Mouse (Mus musculus) stomach, embryonic 15.5 days (tissue): Measurements from ENCODE around the gene Nt5c2. TPM values are rescaled to one million over a fixed set of nuclear protein-coding genes. Genes with fewer than 3 reads are reported as not detected.

Experiments
- ATAC-seq: fragments of 200-750 bp; cut with Nextera tagmentation; 2 replicates; pipeline ENCODE4 v1.8.0; 2017; ENCODE audit warnings: low read depth, moderate number of reproducible peaks, moderate TSS enrichment; ENCODE audit not compliant: insufficient read depth, low FRiP score
- H3K27ac ChIP-seq: fragments of 300-500 bp; sonication (generic); 2 replicates; pipeline ENCODE4 v1.5.1; 2015; ENCODE audit warnings: mild to moderate bottlenecking, inconsistent platforms
- H3K27me3 ChIP-seq: fragments of 300-500 bp; sonication (generic); replicated peaks from 2 replicates; pipeline ENCODE4 v1.6.1; 2015; ENCODE audit warnings: inconsistent platforms
- H3K36me3 ChIP-seq: fragments of 300-500 bp; sonication (generic); 2 replicates; pipeline ENCODE4 v1.6.1; 2015; ENCODE audit warnings: inconsistent platforms
- H3K4me1 ChIP-seq: fragments of 300-500 bp; sonication (generic); 2 replicates; pipeline ENCODE4 v1.6.1; 2015; ENCODE audit warnings: inconsistent platforms
- H3K4me2 ChIP-seq: fragments of 300-500 bp; sonication (generic); 2 replicates; pipeline ENCODE4 v1.6.1; 2015; ENCODE audit warnings: mild to moderate bottlenecking, inconsistent platforms
- H3K4me3 ChIP-seq: fragments of 300-500 bp; sonication (generic); replicated peaks from 2 replicates; pipeline ENCODE4 v1.5.1; 2015; ENCODE audit warnings: inconsistent platforms
- H3K9ac ChIP-seq: fragments of 300-500 bp; sonication (generic); 2 replicates; pipeline ENCODE4 v1.6.1; 2015; ENCODE audit warnings: inconsistent platforms
- H3K9me3 ChIP-seq: fragments of 300-500 bp; sonication (generic); 2 replicates; pipeline ENCODE4 v1.6.1; 2016; ENCODE audit warnings: inconsistent platforms
- WGBS: fragments of 180-500 bp; shearing (Covaris S2); methylation state at CpG from one replicate; pipeline ENCODE4 v1.1.7; 2015; 5-methylcytosine and 5-hydroxymethylcytosine counted together
- polyA plus RNA-seq: library from polyadenylated mRNA; unstranded; fragments of >200 nt; fragmentation: Nextera tagmentation; extraction: Ambion mirVana; gene quantifications from 2 replicates; pipeline ENCODE4 v1.2.1, GENCODE M21; 2015

Nt5c2 gene
- polyA plus RNA-seq, 1 experiment from 2014 or later, result 69.4 TPM

DNA sequence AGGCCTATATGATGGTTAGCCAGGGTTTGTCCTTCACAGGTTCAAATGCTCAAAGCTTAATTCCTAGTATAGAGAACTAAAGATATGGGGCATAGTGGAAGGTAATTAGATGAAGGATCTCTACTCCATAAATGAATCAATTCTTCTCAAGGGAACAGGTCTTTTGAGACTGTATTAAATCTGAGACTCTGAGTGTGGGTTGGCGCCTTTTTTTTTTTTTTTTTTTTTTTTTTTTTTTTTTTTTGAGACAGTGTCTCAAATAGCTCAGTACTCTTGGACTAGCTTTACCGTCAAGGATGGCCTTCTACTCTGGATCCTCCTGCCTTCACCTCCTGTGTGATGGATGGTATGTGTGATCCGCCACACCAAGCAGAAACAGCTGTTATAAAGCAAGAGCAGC is 21.6 kb upstream of the Nt5c2 start:
- no peak for ATAC-seq
- Histone ChIP-seq H3K36me3 (peaks cover 12% of the 10 kb centered on the region; the same call in 1 of the 2 replicates), H3K4me1 (no peaks in the 10 kb centered on the region), H3K9ac (no peak overlapping the region), H3K4me3 (no peak overlapping the region), H3K4me2 (no peak overlapping the region), H3K27me3 (no peaks in the 10 kb centered on the region), H3K9me3 (no peaks in the 10 kb centered on the region), H3K27ac (no peak overlapping the region)
- 82% methylated on average over 3 of the region's 3 CpGs for WGBS

GRCm38 (mm10) chr19:47034916-47035315 is 20.0 kb upstream of the Nt5c2 start:
- Histone ChIP-seq H3K36me3 (peaks cover 10% of the 10 kb centered on the region; the same call in 1 of the 2 replicates), H3K4me3 (no peak overlapping the region), H3K4me1 (no peaks in the 10 kb centered on the region), H3K27me3 (no peaks in the 10 kb centered on the region), H3K9ac (no peak overlapping the region), H3K4me2 (no peak overlapping the region), H3K27ac (no peak overlapping the region), H3K9me3 (no peaks in the 10 kb centered on the region)
- 78% methylated on average over 4 of the region's 4 CpGs for WGBS
- ATAC-seq, result no peak

- Histone ChIP-seq H3K36me3 (0 out of 2 replicates have a peak, but pooled peaks cover 7% of the 10 kb centered on the region), H3K27ac (no peak overlapping the region), H3K4me3 (no peak overlapping the region), H3K4me2 (no peak overlapping the region), H3K4me1 (no peaks in the 10 kb centered on the region), H3K27me3 (no peaks in the 10 kb centered on the region), H3K9ac (no peak overlapping the region), H3K9me3 (no peaks in the 10 kb centered on the region)
- ATAC-seq, result no peak
- WGBS, result 84% methylated on average over 6 of the region's 6 CpGs
Measured at GRCm38 (mm10) chr19:47031770-47032169, 16.8 kb upstream of the Nt5c2 start.

DNA sequence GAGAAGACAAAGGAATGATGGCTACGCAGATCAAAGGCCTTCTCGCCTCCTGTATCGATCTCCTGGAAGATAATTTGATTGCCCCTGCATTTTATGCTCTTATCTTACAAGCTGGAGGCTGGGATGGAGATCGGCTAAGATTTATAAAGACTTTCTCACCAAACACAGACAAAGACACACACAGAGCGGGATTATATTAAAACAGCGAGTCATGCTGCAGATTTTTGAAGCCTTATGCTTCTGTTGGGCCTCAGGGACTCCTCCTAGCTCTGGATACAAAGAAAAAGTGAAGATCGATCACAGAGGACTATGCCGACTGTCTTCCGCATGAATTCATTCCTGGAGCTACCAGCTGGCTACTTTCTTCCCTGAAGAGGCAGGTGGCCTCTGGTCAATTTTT is 14.8 kb upstream of the Nt5c2 start:
- Histone ChIP-seq H3K9me3 (no peaks in the 10 kb centered on the region), H3K4me3 (no peak overlapping the region), H3K36me3 (0 out of 2 replicates have a peak, but pooled peaks cover 7% of the 10 kb centered on the region), H3K4me2 (no peak overlapping the region), H3K27ac (no peak overlapping the region), H3K27me3 (no peaks in the 10 kb centered on the region), H3K9ac (no peak overlapping the region), H3K4me1 (no peaks in the 10 kb centered on the region)
- 79% methylated on average over 9 of the region's 9 CpGs for WGBS
- ATAC-seq, result no peak

DNA sequence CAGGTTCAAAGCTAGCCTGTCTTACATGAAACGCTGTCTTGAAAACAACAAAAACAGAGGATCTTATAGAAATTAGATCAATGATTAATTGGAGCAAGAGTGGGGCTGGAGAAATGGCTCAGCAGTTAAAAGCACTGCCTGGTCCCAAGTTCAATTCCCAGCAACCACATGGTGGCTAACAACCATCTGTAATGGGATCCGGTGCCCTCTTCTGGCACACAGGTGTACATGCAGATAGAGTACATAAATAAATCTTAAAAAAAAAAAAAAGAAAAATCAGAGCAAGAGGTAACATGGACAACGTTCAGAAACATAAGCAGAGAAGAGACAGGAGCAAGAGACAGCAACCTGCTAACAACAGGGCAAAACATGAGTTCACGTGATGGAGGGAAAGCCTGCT is 11.6 kb upstream of the Nt5c2 start:
- ATAC-seq, result no peak
- H3K36me3 ChIP-seq, result no peaks in the 10 kb centered on the region
- H3K27me3 ChIP-seq, result no peaks in the 10 kb centered on the region
- H3K9ac ChIP-seq, result no peak overlapping the region
- no peak overlapping the region for H3K4me3 ChIP-seq
- no peak overlapping the region for H3K27ac ChIP-seq
- WGBS, result 82% methylated on average over 4 of the region's 4 CpGs
- no peak overlapping the region for H3K4me2 ChIP-seq
- no peaks in the 10 kb centered on the region for H3K9me3 ChIP-seq
- H3K4me1 ChIP-seq, result no peaks in the 10 kb centered on the region

GRCm38 (mm10) chr19:47024954-47025353 is 10.0 kb upstream of the Nt5c2 start:
- 52% methylated on average over 10 of the region's 10 CpGs for WGBS
- Histone ChIP-seq H3K9me3 (no peaks in the 10 kb centered on the region), H3K27ac (no peak overlapping the region), H3K9ac (no peak overlapping the region), H3K4me1 (no peaks in the 10 kb centered on the region), H3K27me3 (no peaks in the 10 kb centered on the region), H3K4me2 (no peak overlapping the region), H3K36me3 (no peaks in the 10 kb centered on the region), H3K4me3 (no peak overlapping the region)
- ATAC-seq, result no peak

DNA sequence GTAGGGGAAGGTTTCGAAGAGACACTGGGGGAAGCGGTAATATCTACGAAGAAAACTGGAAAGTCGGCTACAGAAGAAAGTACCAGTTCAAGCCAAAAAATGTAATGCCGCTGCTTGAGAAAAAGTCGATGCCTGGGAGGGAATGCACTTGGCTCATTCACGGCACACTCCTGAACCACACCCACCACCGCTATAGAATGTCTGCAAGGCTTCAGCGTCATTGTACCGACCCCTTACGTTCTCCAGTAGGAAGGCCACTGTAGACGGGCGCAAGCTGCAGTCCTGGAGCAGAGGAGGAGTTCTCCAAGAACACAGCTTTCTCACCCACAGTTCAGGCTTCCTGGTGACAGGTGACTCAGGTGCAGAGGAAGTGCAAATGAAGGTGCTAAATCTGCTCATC is 8.6 kb upstream of the Nt5c2 start:
- H3K9ac ChIP-seq, result no peak overlapping the region
- no peak for ATAC-seq
- no peak overlapping the region for H3K4me2 ChIP-seq
- no peaks in the 10 kb centered on the region for H3K36me3 ChIP-seq
- peaks cover 4% of the 10 kb centered on the region; the same call in 1 of the 2 replicates for H3K27me3 ChIP-seq
- H3K27ac ChIP-seq, result no peak overlapping the region
- H3K4me3 ChIP-seq, result no peak overlapping the region
- 78% methylated on average over 13 of the region's 13 CpGs for WGBS
- H3K9me3 ChIP-seq, result no peaks in the 10 kb centered on the region
- H3K4me1 ChIP-seq, result no peaks in the 10 kb centered on the region

GRCm38 (mm10) chr19:47022709-47023108 is 7.8 kb upstream of the Nt5c2 start:
- Histone ChIP-seq H3K4me2 (no peak overlapping the region), H3K4me3 (no peak overlapping the region), H3K9me3 (no peaks in the 10 kb centered on the region), H3K36me3 (no peaks in the 10 kb centered on the region), H3K9ac (no peak overlapping the region), H3K27me3 (peaks cover 12% of the 10 kb centered on the region), H3K27ac (no peak overlapping the region), H3K4me1 (no peaks in the 10 kb centered on the region)
- ATAC-seq, result no peak
- 82% methylated on average over 4 of the region's 4 CpGs for WGBS

DNA sequence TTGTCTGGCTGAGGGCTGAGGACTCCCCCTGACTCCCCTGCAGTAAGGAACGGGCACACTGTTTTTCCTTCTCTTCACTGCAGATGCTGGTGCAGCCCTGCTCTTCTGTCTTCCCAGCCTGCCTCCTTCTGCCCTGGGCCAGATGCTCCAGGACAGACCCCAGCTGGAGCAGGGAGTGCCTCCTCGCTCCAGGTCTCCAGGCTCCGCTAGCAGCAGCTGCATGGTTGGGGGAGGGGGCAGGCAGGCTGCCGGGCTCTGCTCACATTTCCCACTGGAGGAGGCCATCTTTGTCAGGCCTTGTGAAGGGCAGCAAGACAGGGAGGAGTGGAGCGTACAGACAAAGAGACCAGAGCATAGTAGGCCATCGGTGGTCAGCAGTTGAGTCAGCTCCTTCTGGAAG is 4.4 kb upstream of the Nt5c2 start:
- Histone ChIP-seq H3K27me3 (peaks cover 36% of the 10 kb centered on the region), H3K4me3 (no peak overlapping the region), H3K9me3 (no peaks in the 10 kb centered on the region), H3K4me1 (peaks cover 15% of the 10 kb centered on the region), H3K36me3 (no peaks in the 10 kb centered on the region), H3K4me2 (no peak overlapping the region), H3K27ac (no peak overlapping the region), H3K9ac (no peak overlapping the region)
- 24% methylated on average over 6 of the region's 6 CpGs for WGBS
- ATAC-seq, result no peak

DNA sequence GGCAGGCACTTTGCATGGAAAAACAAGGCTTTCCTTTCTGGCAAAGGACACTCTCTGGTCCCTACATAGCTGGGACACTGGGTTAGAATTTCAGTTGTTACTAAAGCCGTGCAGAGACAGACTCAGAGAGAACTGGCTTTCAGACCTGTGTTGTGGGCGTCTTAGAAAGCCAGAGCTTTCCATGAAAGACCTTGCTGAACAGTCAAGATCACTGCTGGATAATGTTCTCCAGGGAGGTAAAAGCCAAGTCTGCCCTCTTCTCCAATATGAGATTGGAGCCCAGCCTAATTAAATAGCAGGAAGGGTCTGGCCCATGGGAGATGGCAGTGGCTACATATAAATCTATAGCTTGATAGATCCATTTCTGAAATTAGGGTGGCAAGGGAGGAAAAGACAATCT is 3.4 kb upstream of the Nt5c2 start:
- no peak overlapping the region for H3K4me2 ChIP-seq
- H3K9me3 ChIP-seq, result no peaks in the 10 kb centered on the region
- H3K4me3 ChIP-seq, result no peak overlapping the region
- H3K27ac ChIP-seq, result no peak overlapping the region
- peaks cover 19% of the 10 kb centered on the region for H3K4me1 ChIP-seq
- H3K9ac ChIP-seq, result no peak overlapping the region
- no peak for ATAC-seq
- 48% methylated on average over 2 of the region's 2 CpGs for WGBS
- H3K36me3 ChIP-seq, result no peaks in the 10 kb centered on the region
- H3K27me3 ChIP-seq, result peaks cover 46% of the 10 kb centered on the region

- peaks cover 51% of the 10 kb centered on the region for H3K27me3 ChIP-seq
- no peak for ATAC-seq
- no peak overlapping the region for H3K9ac ChIP-seq
- H3K4me2 ChIP-seq, result no peak overlapping the region
- no peaks in the 10 kb centered on the region for H3K36me3 ChIP-seq
- no peak overlapping the region for H3K27ac ChIP-seq
- WGBS, result 4% methylated on average over 3 of the region's 3 CpGs
- peaks cover 19% of the 10 kb centered on the region for H3K4me1 ChIP-seq
- no peaks in the 10 kb centered on the region for H3K9me3 ChIP-seq
- H3K4me3 ChIP-seq, result no peak overlapping the region
Measured at GRCm38 (mm10) chr19:47017831-47018230, 2.9 kb upstream of the Nt5c2 start.

GRCm38 (mm10) chr19:47016487-47016886 is 1.5 kb upstream of the Nt5c2 start:
- H3K27me3 ChIP-seq, result peaks cover 56% of the 10 kb centered on the region

GRCm38 (mm10) chr19:47015965-47016364 is 1.0 kb upstream of the Nt5c2 start:
- Histone ChIP-seq H3K27me3 (peaks cover 56% of the 10 kb centered on the region), H3K9ac (no peak overlapping the region), H3K4me1 (peaks cover 19% of the 10 kb centered on the region), H3K27ac (no peak overlapping the region), H3K4me2 (peak overlapping the region; percentile 92; the same call in 1 of the 2 replicates), H3K4me3 (peak overlapping the region; percentile 40; the same call in 1 of the 2 replicates), H3K9me3 (no peaks in the 10 kb centered on the region), H3K36me3 (no peaks in the 10 kb centered on the region)
- ATAC-seq, result no peak
- WGBS, result 5% methylated on average over 9 of the region's 9 CpGs

More at GRCm38 (mm10) chr19:47016487-47016886, 1.5 kb upstream of the Nt5c2 start:
- no peak overlapping the region for H3K27ac ChIP-seq
- H3K4me2 ChIP-seq, result no peak overlapping the region
- H3K4me1 ChIP-seq, result peaks cover 19% of the 10 kb centered on the region
- peak overlapping the region; percentile 6; the same call in 1 of the 2 replicates for H3K4me3 ChIP-seq
- no peaks in the 10 kb centered on the region for H3K9me3 ChIP-seq
- no peaks in the 10 kb centered on the region for H3K36me3 ChIP-seq
- WGBS, result under 1% methylated on average over 15 of the region's 15 CpGs
- no peak overlapping the region for H3K9ac ChIP-seq
- ATAC-seq, result no peak
